Mouse (Mus musculus) E14TG2a.4 (cell line): ENCODE measurements around the gene Tspan12.
"Not testable (repeated sequence)": the region's sequence is repeated elsewhere in the genome, so short reads cannot be mapped to it uniquely, and the experiment has no call there.

Experiments
- H3K27me3 ChIP-seq: 2 replicates; pipeline ENCODE4 v1.6.1; 2014; ENCODE audit warnings: low read length, control low read depth; ENCODE audit not compliant: insufficient read depth
- H3K36me3 ChIP-seq: 2 replicates; pipeline ENCODE4 v1.6.1; 2014; ENCODE audit warnings: low read length, control low read depth; ENCODE audit not compliant: insufficient read depth
- H3K4me1 ChIP-seq: replicated peaks from 2 replicates; pipeline ENCODE4 v1.6.1; 2014; ENCODE audit warnings: low read depth, low read length, control low read depth
- H3K4me3 ChIP-seq: replicated peaks from 2 replicates; pipeline ENCODE4 v1.5.1; 2014; ENCODE audit warnings: mild to moderate bottlenecking, low read length
- H3K9me3 ChIP-seq: 2 replicates; pipeline ENCODE4 v1.6.1; 2014; ENCODE audit warnings: low read length, control low read depth
- CTCF ChIP-seq: conservative IDR thresholded peaks from 2 replicates; pipeline ENCODE4 v1.5.1; 2014; ENCODE audit warnings: low read length
- NANOG ChIP-seq: IDR thresholded peaks from 2 replicates; pipeline ENCODE4 v1.6.1; 2014; ENCODE audit warnings: borderline replicate concordance, low read length, mixed read lengths
- POU5F1 ChIP-seq: IDR thresholded peaks from 2 replicates; pipeline ENCODE4 v1.6.1; 2014; ENCODE audit warnings: low read length, borderline replicate concordance

Tspan12 gene

GRCm38 (mm10) chr6:21795072-21795407, 57.3 kb downstream of the Tspan12 start:
- no peaks in the 10 kb centered on the region for H3K36me3 ChIP-seq
- H3K4me1 ChIP-seq: no peaks in the 10 kb centered on the region
- H3K27me3 ChIP-seq: no peaks in the 10 kb centered on the region
- TF ChIP-seq POU5F1: no peak
- TF ChIP-seq CTCF: peak; percentile 73
- TF ChIP-seq NANOG: no peak
- peaks cover 5% of the 10 kb centered on the region; the same call in 1 of the 2 replicates for H3K9me3 ChIP-seq
- no peak overlapping the region for H3K4me3 ChIP-seq

DNA sequence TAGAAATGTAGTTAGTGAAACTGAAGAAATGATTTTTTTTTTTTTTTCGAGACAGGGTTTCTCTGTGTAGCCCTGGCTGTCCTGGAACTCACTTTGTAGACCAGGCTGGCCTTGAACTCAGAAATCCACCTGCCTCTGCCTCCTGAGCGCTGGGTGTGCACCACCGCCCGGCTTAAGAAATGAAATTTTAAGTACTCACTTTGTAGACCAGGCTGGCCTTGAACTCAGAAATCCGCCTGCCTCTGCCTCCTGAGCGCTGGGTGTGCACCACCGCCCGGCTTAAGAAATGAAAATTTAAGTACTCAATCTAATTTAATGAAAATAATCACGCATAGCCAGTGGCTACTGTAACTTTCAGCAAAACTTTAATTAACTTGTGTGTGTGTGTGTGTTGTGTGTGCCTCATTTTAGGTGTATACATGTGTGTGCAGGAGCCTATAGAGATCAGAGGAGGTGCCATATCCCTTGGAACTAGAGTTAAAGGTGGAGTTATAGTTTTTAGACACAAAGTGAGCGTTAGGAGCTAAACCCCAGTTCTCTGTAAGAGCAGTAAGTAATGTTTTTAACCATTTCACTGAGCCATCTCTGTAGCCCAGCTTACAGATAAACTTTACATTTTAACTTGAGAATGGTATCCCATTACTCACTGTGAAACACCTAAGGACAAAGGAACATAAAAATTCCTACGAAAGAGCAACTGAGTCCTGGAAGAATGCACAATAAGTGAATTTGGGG, 57.8 kb downstream of the Tspan12 start:
- H3K9me3 ChIP-seq: peaks cover 5% of the 10 kb centered on the region; the same call in 1 of the 2 replicates

GRCm38 (mm10) chr6:21791307-21791706, 61.0 kb downstream of the Tspan12 start:
- H3K4me1 ChIP-seq: no peaks in the 10 kb centered on the region
- H3K9me3 ChIP-seq: peaks cover 5% of the 10 kb centered on the region; the same call in 1 of the 2 replicates
- no peaks in the 10 kb centered on the region for H3K36me3 ChIP-seq
- H3K4me3 ChIP-seq: no peak overlapping the region
- no peak for TF ChIP-seq POU5F1
- no peak for TF ChIP-seq NANOG
- no peak for TF ChIP-seq CTCF
- no peaks in the 10 kb centered on the region for H3K27me3 ChIP-seq

More for the DNA sequence above, 57.8 kb downstream of the Tspan12 start:
- no peaks in the 10 kb centered on the region for H3K4me1 ChIP-seq
- no peak overlapping the region for H3K4me3 ChIP-seq
- TF ChIP-seq POU5F1 (no peak), CTCF (no peak), NANOG (no peak)
- H3K36me3 ChIP-seq: no peaks in the 10 kb centered on the region
- H3K27me3 ChIP-seq: no peaks in the 10 kb centered on the region

GRCm38 (mm10) chr6:21790550-21791086, 61.7 kb downstream of the Tspan12 start:
- no peaks in the 10 kb centered on the region for H3K36me3 ChIP-seq
- no peak overlapping the region for H3K4me3 ChIP-seq
- no peaks in the 10 kb centered on the region for H3K4me1 ChIP-seq
- no peaks in the 10 kb centered on the region for H3K27me3 ChIP-seq
- TF ChIP-seq NANOG (no peak), POU5F1 (no peak), CTCF (no peak)
- peaks cover 5% of the 10 kb centered on the region; the same call in 1 of the 2 replicates for H3K9me3 ChIP-seq

DNA sequence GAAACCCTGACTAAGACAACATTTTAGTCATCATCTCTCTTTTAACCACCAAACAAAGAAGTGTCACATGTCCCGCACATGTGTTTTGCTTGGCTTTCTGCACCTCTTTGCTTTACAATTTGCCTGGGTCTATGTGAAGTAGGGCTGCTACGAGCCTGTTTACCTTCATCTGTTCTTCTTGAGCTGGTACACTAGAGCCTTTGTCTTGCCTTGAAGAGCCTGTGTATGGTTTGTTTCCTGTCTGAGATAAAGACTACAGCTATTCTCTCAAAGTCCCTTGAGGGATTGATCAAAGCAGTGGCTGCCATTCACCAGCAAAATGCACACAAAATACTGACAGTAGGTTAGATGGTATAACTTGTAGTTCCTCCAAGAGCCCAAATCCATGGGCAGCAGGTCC, 62.3 kb downstream of the Tspan12 start:
- H3K9me3 ChIP-seq: peaks cover 5% of the 10 kb centered on the region; the same call in 1 of the 2 replicates
- TF ChIP-seq NANOG (no peak), CTCF (no peak), POU5F1 (no peak)
- no peaks in the 10 kb centered on the region for H3K36me3 ChIP-seq
- no peaks in the 10 kb centered on the region for H3K27me3 ChIP-seq
- no peaks in the 10 kb centered on the region for H3K4me1 ChIP-seq
- no peak overlapping the region for H3K4me3 ChIP-seq

DNA sequence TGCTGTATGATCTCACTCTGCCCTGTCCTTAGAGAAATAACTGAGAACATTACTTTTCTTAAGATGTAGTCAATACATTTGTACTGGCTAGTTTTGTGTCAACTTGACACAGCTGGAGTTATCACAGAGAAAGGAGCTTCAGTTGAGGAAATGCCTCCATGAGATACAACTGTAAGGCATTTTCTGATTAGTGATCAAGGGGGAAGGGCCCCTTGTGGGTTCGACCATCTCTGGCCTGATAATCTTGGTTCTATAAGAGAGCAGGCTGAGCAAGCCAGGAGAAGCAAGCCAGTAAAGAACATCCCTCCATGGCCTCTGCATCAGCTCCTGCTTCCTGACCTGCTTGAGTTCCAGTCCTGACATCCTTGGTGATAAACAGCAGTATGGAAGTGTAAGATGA, 62.7 kb downstream of the Tspan12 start:
- H3K9me3 ChIP-seq, H3K4me3 ChIP-seq, H3K4me1 ChIP-seq, H3K36me3 ChIP-seq, H3K27me3 ChIP-seq: not testable (repeated sequence)

- H3K36me3 ChIP-seq: no peaks in the 10 kb centered on the region
- H3K9me3 ChIP-seq: peaks cover 5% of the 10 kb centered on the region; the same call in 1 of the 2 replicates
- TF ChIP-seq NANOG (no peak), CTCF (no peak), POU5F1 (no peak)
- no peaks in the 10 kb centered on the region for H3K4me1 ChIP-seq
- H3K4me3 ChIP-seq: no peak overlapping the region
- no peaks in the 10 kb centered on the region for H3K27me3 ChIP-seq
Observed at GRCm38 (mm10) chr6:21787757-21788156, 64.6 kb downstream of the Tspan12 start.

DNA sequence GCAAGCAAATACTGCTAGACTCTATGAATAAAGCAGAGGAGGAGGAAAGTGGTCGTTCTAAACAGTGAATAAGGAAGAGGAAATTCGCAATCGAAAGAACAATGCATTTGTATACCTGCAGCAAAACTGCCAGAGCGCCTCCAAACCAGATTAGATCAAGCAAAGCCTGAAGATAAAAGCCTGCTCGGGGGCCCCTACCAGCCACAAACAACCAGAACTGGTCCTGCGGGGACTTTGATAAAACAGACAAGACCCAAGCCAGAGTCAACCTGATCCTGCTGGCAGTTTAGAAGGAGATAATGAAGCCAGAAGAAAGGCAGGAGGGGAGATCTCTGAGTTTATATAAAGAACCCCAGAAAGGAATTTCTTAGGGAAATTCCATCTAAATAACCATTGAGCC, 65.0 kb downstream of the Tspan12 start:
- TF ChIP-seq CTCF (no peak), NANOG (no peak)
- H3K27me3 ChIP-seq: no peaks in the 10 kb centered on the region
- peaks cover 5% of the 10 kb centered on the region; the same call in 1 of the 2 replicates for H3K9me3 ChIP-seq
- no peaks in the 10 kb centered on the region for H3K4me1 ChIP-seq
- H3K4me3 ChIP-seq: no peak overlapping the region
- H3K36me3 ChIP-seq: no peaks in the 10 kb centered on the region

- Histone ChIP-seq H3K9me3 (no peaks in the 10 kb centered on the region), H3K27me3 (no peaks in the 10 kb centered on the region), H3K36me3 (no peaks in the 10 kb centered on the region), H3K4me1 (no peaks in the 10 kb centered on the region), H3K4me3 (no peak overlapping the region)
- TF ChIP-seq CTCF: no peak
- no peak for TF ChIP-seq NANOG
- no peak for TF ChIP-seq POU5F1
Observed at GRCm38 (mm10) chr6:21774213-21774916, 78.0 kb downstream of the Tspan12 start.
